Mouse (Mus musculus): ENCODE measurements around the gene Fcgbp.
"Not testable (repeated sequence)": the region's sequence is repeated elsewhere in the genome, so short reads cannot be mapped to it uniquely, and the experiment has no call there.

Gene Fcgbp

DNA sequence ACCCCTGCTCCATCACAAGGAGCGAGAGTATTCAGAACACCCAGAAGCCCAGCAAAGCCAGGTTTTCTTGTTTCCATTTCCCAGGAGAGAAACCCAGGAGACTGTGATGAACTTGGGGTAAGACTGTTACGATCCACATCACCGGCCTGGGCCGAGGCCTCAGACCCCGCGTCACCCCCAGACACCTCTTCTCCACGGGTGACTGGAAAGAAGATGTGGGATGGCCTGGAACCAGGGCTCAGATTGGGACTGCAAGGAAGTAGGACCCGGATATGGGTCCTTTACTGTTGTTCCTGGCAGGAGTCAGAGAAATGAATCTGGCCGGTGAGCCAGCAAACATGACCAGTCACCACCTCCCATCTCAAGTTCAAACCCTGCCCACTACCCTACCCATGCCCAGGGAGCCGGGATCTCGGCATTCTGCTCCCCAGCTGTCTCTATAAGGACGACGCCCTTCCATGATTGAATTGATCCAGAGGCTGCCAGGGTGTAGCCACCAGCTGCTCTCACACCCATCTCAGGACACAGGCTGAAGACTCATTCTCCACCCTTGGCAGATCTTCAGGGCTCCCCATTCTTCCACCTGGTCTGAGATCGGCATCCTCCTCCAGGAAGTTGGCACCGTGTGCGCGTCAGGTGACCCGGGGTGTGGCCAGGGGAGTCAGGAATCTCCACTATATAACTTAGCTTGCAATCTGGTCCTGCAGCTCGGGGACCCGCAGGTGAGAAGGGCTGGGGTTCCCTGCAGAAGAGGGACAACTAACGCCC lies at the start of gene Fcgbp:
TSS of gene Fcgbp (plus strand) at position 706 of the 768 bp plus-strand sequence.
- in situ Hi-C loops (cut with MboI), result no loop called here

- in situ Hi-C loops (cut with MboI), result no loop called here
These were observed 26.5 kb upstream of the Fcgbp start for GRCm38 (mm10) chr7:28044524-28044923.

- in situ Hi-C loops (cut with MboI), result no loop called here
These were observed 21.3 kb upstream of the Fcgbp start, which contains the start of gene Psmc4 for GRCm38 (mm10) chr7:28049476-28050409. Psmc4 (minus strand) TSS chr7:28050101.

- in situ Hi-C loops (cut with MboI), result no loop called here
These were observed 20.5 kb upstream of the Fcgbp start for GRCm38 (mm10) chr7:28050584-28050983.

GRCm38 (mm10) chr7:28053046-28053930 lies 17.7 kb upstream of the Fcgbp start:
- in situ Hi-C loops (cut with MboI), result no loop called here

DNA sequence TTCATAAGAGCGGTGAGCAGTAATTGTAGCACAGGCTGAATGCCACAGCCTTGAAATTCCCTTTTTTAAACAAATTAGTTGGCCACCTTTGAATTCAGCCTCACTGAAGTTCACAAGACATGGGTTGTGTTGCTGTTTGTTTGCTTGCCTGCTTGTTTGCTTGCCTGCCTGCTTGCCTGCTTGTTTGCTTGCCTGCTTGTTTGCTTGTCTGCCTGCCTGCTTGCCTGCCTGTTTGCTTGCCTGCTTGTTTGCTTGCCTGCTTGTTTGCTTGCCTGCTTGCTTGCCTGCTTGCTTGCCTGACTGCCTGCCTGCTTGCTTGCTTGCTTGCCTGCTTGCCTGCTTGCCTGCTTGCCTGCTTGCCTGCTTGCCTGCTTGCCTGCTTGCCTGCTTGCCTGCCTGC lies 11.1 kb upstream of the Fcgbp start:
- in situ Hi-C loops (cut with MboI), result no loop called here

- in situ Hi-C loops (cut with MboI), result no loop called here
These were observed 2.4 kb upstream of the Fcgbp start for GRCm38 (mm10) chr7:28068661-28069060.

DNA sequence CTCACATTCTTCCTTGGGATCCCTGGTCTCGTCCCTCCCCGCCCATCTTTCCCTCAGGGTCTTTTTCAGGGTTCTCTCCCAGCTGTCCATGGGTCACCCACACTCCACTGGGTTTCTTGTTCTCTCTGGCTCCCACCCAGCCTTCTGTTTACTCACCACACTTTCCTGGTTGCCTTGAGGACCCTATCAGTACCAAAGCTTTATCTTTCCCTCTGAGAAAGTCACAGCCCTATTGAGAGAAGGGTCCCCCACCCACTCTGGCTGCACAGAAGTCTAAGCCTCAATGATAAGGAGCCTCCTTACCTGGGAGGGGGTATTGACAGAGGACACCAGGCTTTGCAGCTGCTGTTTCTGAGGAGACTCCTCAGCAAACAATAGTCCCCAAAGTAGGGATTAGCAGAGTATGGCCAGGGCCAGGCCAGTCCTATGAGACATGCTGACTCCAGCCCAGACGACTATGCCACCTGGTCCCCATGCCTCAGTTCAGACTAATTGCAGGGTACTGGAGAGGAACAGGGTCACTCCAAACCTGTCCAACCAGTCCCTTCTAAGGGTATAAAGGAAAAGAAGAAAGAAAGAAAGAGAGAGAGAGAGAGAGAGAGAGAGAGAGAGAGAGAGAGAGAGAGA lies 1.4 kb upstream of the Fcgbp start:
- in situ Hi-C loops (cut with MboI), result no loop called here

DNA sequence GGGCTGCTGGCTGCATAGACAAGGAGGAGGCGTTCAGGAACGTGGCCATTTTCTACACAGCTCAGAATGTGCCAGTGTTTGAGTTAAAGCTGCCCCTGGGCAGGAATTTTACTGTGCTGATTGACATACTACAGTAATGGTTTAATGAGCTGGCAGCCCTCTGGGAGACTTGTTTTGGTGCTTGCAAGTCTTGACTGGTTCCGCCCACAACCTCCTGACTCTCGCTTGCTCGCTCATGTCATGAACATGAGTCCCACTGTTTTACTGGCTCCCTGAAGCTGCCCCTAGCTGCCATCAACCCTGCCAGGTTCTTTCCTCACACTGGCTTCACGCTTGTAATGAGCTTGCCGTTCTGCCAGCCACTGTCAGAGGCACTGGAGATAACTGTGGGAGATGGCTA lies 13.2 kb downstream of the Fcgbp start:
- in situ Hi-C loops (cut with MboI), result no loop called here

DNA sequence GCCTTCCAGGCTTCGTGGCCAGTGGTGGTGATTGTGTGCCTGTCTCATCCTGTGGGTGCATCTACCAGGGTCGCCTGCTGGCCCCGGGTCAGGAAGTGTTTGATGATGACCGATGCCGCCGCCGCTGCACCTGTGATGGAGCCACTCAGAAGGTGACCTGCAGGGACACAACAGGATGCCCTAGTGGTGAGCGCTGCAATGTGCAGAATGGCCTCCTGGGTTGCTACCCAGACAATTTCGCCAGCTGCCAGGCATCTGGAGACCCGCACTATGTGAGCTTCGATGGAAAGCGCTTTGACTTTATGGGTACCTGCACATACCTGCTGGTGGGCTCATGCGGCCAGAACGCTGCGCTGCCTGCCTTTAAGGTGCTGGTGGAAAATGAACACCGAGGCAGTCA lies 15.2 kb downstream of the Fcgbp start:
- in situ Hi-C loops (cut with MboI), result no loop called here

GRCm38 (mm10) chr7:28093541-28093940 lies 22.5 kb downstream of the Fcgbp start:
- in situ Hi-C loops (cut with MboI), result no loop called here

DNA sequence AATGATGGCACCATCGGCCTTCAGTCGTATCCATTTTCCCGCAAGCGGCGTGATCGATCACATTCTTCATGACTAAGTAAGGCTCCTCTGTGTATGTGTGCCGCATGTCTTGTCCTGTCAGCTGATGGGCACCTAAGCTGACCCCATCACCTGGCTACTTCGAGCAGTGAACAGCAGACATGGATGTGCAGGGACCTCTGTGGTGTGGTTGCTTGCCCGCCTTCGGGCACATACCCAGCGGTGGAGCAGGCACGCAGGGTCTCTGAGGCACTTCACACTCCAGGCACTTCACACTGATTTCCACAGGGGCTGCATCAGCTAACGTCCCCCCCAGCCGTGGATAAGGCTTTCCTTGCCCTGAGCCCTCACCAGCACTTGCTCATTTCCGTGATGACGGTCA lies 28.1 kb downstream of the Fcgbp start:
- in situ Hi-C loops (cut with MboI), result no loop called here

DNA sequence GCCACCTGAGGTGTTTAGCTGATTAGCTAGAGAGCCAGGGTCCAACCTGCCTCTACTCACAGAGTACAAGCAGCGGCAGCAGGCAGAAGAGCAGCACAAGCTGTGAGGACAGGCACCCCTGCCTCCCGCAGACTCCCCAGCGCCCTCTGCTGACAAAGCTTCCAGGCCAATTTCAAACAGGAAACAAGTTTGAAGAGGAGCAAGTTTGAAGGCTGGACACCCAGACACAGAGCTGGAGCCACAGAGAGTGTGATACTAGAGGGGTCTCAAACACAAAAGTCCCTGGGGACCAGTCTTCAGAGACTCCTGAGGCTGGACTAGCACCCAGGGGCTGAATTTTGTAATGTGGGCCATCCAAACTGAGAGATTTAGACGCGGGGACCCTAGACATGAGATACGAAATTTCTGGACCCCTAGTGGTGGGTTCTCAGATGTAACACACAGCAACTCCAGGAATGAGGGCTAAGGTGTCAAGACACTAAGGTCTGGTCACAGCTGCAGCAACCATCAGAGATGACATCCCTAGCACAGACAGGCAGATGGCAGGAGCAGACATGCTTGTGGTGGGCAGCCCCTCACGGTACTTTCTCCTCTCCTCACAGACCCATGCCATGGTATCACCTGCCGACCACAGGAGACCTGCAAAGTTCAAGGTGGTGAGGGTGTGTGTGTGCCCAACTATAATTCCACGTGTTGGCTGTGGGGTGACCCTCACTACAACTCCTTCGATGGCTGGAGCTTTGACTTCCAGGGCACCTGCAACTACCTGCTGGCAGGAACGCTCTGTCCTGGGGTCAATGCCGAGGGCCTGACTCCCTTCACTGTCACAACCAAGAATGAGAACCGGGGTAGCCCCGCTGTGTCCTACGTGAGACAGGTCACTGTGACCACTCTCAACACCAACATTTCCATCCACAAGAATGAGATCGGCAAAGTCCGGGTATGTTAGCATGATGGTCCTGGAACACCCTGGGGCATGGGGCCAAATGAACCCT lies 29.9 kb downstream of the Fcgbp start:
- in situ Hi-C loops (cut with MboI), result no loop called here

- in situ Hi-C loops (cut with MboI), result not testable (repeated sequence)
These were observed 31.9 kb downstream of the Fcgbp start for GRCm38 (mm10) chr7:28102936-28103335.

GRCm38 (mm10) chr7:28104670-28105069 lies 33.6 kb downstream of the Fcgbp start:
- in situ Hi-C loops (cut with MboI), result no loop called here

GRCm38 (mm10) chr7:28106241-28106640 lies 35.2 kb downstream of the Fcgbp start:
- in situ Hi-C loops (cut with MboI), result no loop called here

DNA sequence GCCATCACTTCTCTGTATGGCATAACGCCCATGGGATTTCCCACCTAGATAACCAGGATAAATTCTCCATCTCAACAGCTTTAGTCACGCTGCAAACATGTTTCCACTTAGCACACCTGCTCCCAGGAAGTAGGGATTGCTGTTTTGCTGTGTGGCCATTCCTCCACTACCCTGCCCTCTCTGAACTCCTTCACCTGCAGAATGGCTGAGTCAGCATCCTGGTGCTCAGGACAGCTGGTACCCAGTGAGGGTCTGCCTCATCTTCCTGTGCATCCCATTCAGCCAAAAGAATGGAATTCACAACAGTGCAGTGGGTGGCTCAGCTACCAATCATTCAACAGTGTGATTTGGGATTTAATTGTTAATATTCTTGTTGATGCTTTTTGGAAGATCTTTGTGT lies 43.6 kb downstream of the Fcgbp start:
- in situ Hi-C loops (cut with MboI), result no loop called here

GRCm38 (mm10) chr7:28129166-28129565 lies 58.1 kb downstream of the Fcgbp start, which contains the start of gene 9530053A07Rik:
9530053A07Rik (plus strand) TSS chr7:28129466.
- in situ Hi-C loops (cut with MboI), result no loop called here

- in situ Hi-C loops (cut with MboI), result no loop called here
These were observed 66.6 kb downstream of the Fcgbp start for GRCm38 (mm10) chr7:28137613-28138012.

DNA sequence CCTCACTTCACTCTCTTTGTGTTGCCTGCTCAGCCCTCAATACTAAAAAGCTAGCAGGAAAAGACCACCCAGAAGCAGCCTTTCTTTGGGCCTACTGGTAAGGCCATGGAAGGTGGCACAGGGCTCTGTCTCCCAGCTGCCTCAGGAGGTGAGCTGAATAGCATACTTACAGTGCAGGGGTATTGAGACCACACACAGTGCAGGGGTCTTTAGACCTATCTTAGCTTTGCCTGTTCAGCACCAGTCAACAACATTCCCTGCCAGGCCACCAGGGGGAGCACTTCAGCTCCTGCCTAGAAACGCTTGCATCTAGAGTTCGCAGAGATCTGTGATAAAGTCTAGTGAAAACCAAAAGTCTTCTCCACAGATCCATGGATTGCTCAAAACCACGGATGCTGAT lies 77.2 kb downstream of the Fcgbp start:
- in situ Hi-C loops (cut with MboI), result loop anchor here (10.0 kb wide), 1 partner anchor 57 kb away; no protein-coding TSS in a partner anchor

Data from mature B cell (primary cell).